ENCODE assay signal across 8 mouse cellular contexts in genomic region chr2:158347868-158348267, GRCm38 (mm10). TPM values are rescaled to one million over a fixed set of nuclear protein-coding genes. Genes with fewer than 3 reads are reported as not detected.
DNase-seq lines count a peak whose midpoint lies in the region; ATAC-seq and TF ChIP-seq lines count a peak whose summit lies in the region.

No protein-coding gene starts in this region.

- 1% methylated on average over 6 of the region's 6 CpGs for WGBS in kidney, embryonic 15.5 days
- 1% methylated on average over 6 of the region's 6 CpGs for WGBS in liver, embryonic 14.5 days (ENCODE audit: insufficient replicate concordance)

- H3K9ac ChIP-seq in kidney, embryonic 15.5 days = no peak overlapping the region
- H3K9ac ChIP-seq in liver, embryonic 14.5 days (replicated peaks) = no peak overlapping the region

- peaks cover 7% of the 10 kb centered on the region for H3K36me3 ChIP-seq in kidney, embryonic 15.5 days
- H3K36me3 ChIP-seq in liver, embryonic 14.5 days (replicated peaks; ENCODE audit: control insufficient read depth, insufficient read depth, low read depth) = no peaks in the 10 kb centered on the region

- H3K4me2 ChIP-seq in kidney, embryonic 15.5 days = no peak overlapping the region
- H3K4me2 ChIP-seq in liver, embryonic 14.5 days (ENCODE audit: low read depth) = no peak overlapping the region

- TF ChIP-seq CTCF in liver, embryonic 14.5 days (IDR thresholded peaks at IDR 0.05; ENCODE audit: low read depth) = peak; percentile 90

- ATAC-seq in kidney, embryonic 15.5 days (replicated peaks; ENCODE audit: low FRiP score) = peak; percentile 34; the same call in 1 of the 2 replicates
- no peak for ATAC-seq in liver, embryonic 14.5 days (ENCODE audit: insufficient read depth)

- no peaks in the 10 kb centered on the region for H3K27me3 ChIP-seq in kidney, embryonic 15.5 days
- H3K27me3 ChIP-seq in liver, embryonic 14.5 days (ENCODE audit: control insufficient read depth, insufficient read depth, low read length) = no peaks in the 10 kb centered on the region

- H3K27ac ChIP-seq in kidney, embryonic 15.5 days = no peak overlapping the region
- no peak overlapping the region for H3K27ac ChIP-seq in liver, embryonic 14.5 days

- H3K4me3 ChIP-seq in kidney, embryonic 15.5 days (replicated peaks) = no peak overlapping the region
- H3K4me3 ChIP-seq in liver, embryonic 14.5 days (ENCODE audit: insufficient read depth in 1 of 2, low read depth in 2 of 2, low read length in 2 of 2) = no peak overlapping the region

- peak; percentile 85 for DNase-seq in CD4-positive, CD25-positive, alpha-beta regulatory T cell, adult 2 months (ENCODE audit: low read depth, low spot score)
- DNase-seq in adipocyte (ENCODE audit: low spot score) = peak; percentile 76
- peak; percentile 79 for DNase-seq in embryo, embryonic 10.5 days (ENCODE audit: low spot score)
- DNase-seq in gastrocnemius, postnatal 25 days = peak; percentile 18
- peak in 2 of 3 experiments; percentile 13 to 27 for DNase-seq in liver, embryonic 14.5 days (ENCODE audit: low read depth in 3 of 3, low spot score in 3 of 3)
- peak; percentile 65 for DNase-seq in ovary, postnatal 36 days (ENCODE audit: low spot score)
- DNase-seq in thymus, postnatal 36 days = peak; percentile 44 to 54

- 0 out of 2 replicates have a peak, but pooled peaks cover 10% of the 10 kb centered on the region for H3K4me1 ChIP-seq in kidney, embryonic 15.5 days
- H3K4me1 ChIP-seq in liver, embryonic 14.5 days (replicated peaks; ENCODE audit: control insufficient read depth in 2 of 2, insufficient read depth in 2 of 2, low read length in 1 of 2) = 0 out of 4 replicates have a peak, but pooled peaks cover 0 to 1% of the 10 kb centered on the region in 2 experiments

- H3K9me3 ChIP-seq in kidney, embryonic 15.5 days (replicated peaks) = no peaks in the 10 kb centered on the region
- H3K9me3 ChIP-seq in liver, embryonic 14.5 days (ENCODE audit: control insufficient read depth, low read length) = no peaks in the 10 kb centered on the region

- TF ChIP-seq EP300 in liver, embryonic 14.5 days (IDR thresholded peaks at IDR 0.05; ENCODE audit: low read depth) = no peak

RNA-seq across cellular contexts. Expression of gene Snhg11, which starts 27.6 kb away (rescaled TPM):
- under 1 TPM in 1 of 2 experiments, not detected in 1; 0.11 TPM for total RNA-seq in gastrocnemius, postnatal 25 days (2021)
- 4.9 and 8.0 TPM in 2 replicates for polyA plus RNA-seq in kidney, embryonic 15.5 days (2015; fragmentation: Nextera tagmentation; extraction: Ambion mirVana)
- 2.0 and 2.4 TPM in 2 replicates for polyA plus RNA-seq in liver, embryonic 14.5 days (2012; rRNA removed)
- 0.42 and 0.63 TPM in 2 replicates for polyA plus RNA-seq in liver, embryonic 14.5 days (2014; fragmentation: Nextera tagmentation; extraction: Ambion mirVana)

RNA-seq across cellular contexts. Expression of gene Lbp, which starts 41.6 kb away (rescaled TPM):
- total RNA-seq in gastrocnemius, postnatal 25 days (2021) = 10 to 100 TPM in 1 of 2 experiments, 1 to 10 TPM in 1; 4.7 to 11.1 TPM
- 24.7 and 27.2 TPM in 2 replicates for polyA plus RNA-seq in kidney, embryonic 15.5 days (2015; fragmentation: Nextera tagmentation; extraction: Ambion mirVana)
- polyA plus RNA-seq in liver, embryonic 14.5 days (2012; rRNA removed) = 22.9 and 26.4 TPM in 2 replicates
- 31.6 and 33.5 TPM in 2 replicates for polyA plus RNA-seq in liver, embryonic 14.5 days (2014; fragmentation: Nextera tagmentation; extraction: Ambion mirVana)

Comparison
In these comparisons a context has a peak if more than half of its experiments do, and no peak if none do; other contexts are left out.
1. DNase-seq: peak in every context shown above with its lines; median percentile 85 in CD4-positive, CD25-positive, alpha-beta regulatory T cell, adult 2 months; 79 in embryo, embryonic 10.5 days; 76 in adipocyte; 65 in ovary, postnatal 36 days; 49 in thymus, postnatal 36 days; 20 in liver, embryonic 14.5 days; 18 in gastrocnemius, postnatal 25 days.